8 mouse cellular contexts compared by ENCODE assay signal in genomic region chr17:42602829-42603784, GRCm38 (mm10). TPM values are rescaled to one million over a fixed set of nuclear protein-coding genes. Genes with fewer than 3 reads are reported as not detected.
DNase-seq lines count a peak whose midpoint lies in the region; ATAC-seq and TF ChIP-seq lines count a peak whose summit lies in the region.

No protein-coding gene starts in this region.

- DNase-seq in spleen, postnatal 10 days (ENCODE audit: low spot score in 2 of 2), result peak; percentile 3 to 41
- DNase-seq in spleen, adult 12 weeks (ENCODE audit: low spot score), result no peak
- peak; percentile 66 for DNase-seq in embryo, embryonic 11.5 days (ENCODE audit: low read depth, low spot score)
- DNase-seq in kidney, adult 2 months, result peak; percentile 68
- peak; percentile 80 for DNase-seq in left cerebral cortex, postnatal 4 days
- DNase-seq in stomach, postnatal 0 days (ENCODE audit: low spot score), result peak; percentile 77

- TF ChIP-seq CTCF in kidney, adult 2 months (conservative IDR thresholded peaks at IDR 0.05; ENCODE audit: insufficient read depth, insufficient read length, low read depth, low read length), result peak; percentile 96
- peak; percentile 98 for TF ChIP-seq CTCF in stomach, postnatal 0 days (IDR thresholded peaks at IDR 0.05; ENCODE audit: low read depth)

- no peaks in the 10 kb centered on the region for H3K4me1 ChIP-seq in kidney, adult 2 months (ENCODE audit: control insufficient read depth, insufficient read depth, low read length)
- 0 out of 2 replicates have a peak, but pooled peaks cover 2% of the 10 kb centered on the region for H3K4me1 ChIP-seq in midbrain, embryonic 15.5 days
- H3K4me1 ChIP-seq in stomach, postnatal 0 days (replicated peaks; ENCODE audit: control insufficient read depth, insufficient read depth), result no peaks in the 10 kb centered on the region

- H3K4me2 ChIP-seq in midbrain, embryonic 15.5 days, result no peak overlapping the region
- H3K4me2 ChIP-seq in stomach, postnatal 0 days (replicated peaks; ENCODE audit: low read depth), result no peak overlapping the region

- no peak overlapping the region for H3K27ac ChIP-seq in kidney, adult 2 months (ENCODE audit: insufficient read depth, low read depth, low read length)
- peak overlapping the region; percentile 39; the same call in 1 of the 2 replicates for H3K27ac ChIP-seq in midbrain, embryonic 15.5 days
- H3K27ac ChIP-seq in stomach, postnatal 0 days (replicated peaks), result no peak overlapping the region

- no peak overlapping the region for H3K4me3 ChIP-seq in kidney, adult 2 months (ENCODE audit: insufficient read depth, low read depth, low read length)
- no peak overlapping the region for H3K4me3 ChIP-seq in midbrain, embryonic 15.5 days
- no peak overlapping the region for H3K4me3 ChIP-seq in stomach, postnatal 0 days (ENCODE audit: low read depth, low read length)

- no peaks in the 10 kb centered on the region for H3K27me3 ChIP-seq in kidney, adult 2 months (replicated peaks; ENCODE audit: control insufficient read depth, insufficient read depth, low read length)
- H3K27me3 ChIP-seq in midbrain, embryonic 15.5 days (replicated peaks), result no peaks in the 10 kb centered on the region
- H3K27me3 ChIP-seq in stomach, postnatal 0 days (ENCODE audit: control insufficient read depth, insufficient read depth, low read length), result no peaks in the 10 kb centered on the region

- peak; percentile 96 for ATAC-seq in granulocyte monocyte progenitor cell, adult 5-6 weeks (replicated peaks; ENCODE audit: poor library complexity, severe bottlenecking)
- ATAC-seq in midbrain, embryonic 15.5 days (replicated peaks), result peak; percentile 95
- ATAC-seq in stomach, postnatal 0 days (ENCODE audit: low FRiP score, low TSS enrichment), result peak; percentile 57; the same call in 1 of the 2 replicates

- whole genome bisulfite sequencing in kidney, adult 2 months, result 26% methylated on average over 15 of the region's 15 CpGs
- 25% methylated on average over 15 of the region's 15 CpGs for WGBS in midbrain, embryonic 15.5 days
- 24% methylated on average over 15 of the region's 15 CpGs for WGBS in stomach, postnatal 0 days

- TF ChIP-seq EP300 in stomach, postnatal 0 days (optimal IDR thresholded peaks at IDR 0.05), result no peak

- no peak overlapping the region for H3K9ac ChIP-seq in midbrain, embryonic 15.5 days
- H3K9ac ChIP-seq in stomach, postnatal 0 days (ENCODE audit: low read length), result no peak overlapping the region

- H3K9me3 ChIP-seq in midbrain, embryonic 15.5 days, result no peaks in the 10 kb centered on the region
- no peaks in the 10 kb centered on the region for H3K9me3 ChIP-seq in stomach, postnatal 0 days (ENCODE audit: control insufficient read depth, low read length)

- intact Hi-C loops in left cerebral cortex, postnatal 4 days (cut with DNase I), result loop anchor here (5.0 to 10.0 kb wide), 2 partner anchors 288 to 1626 kb away; partner anchors contain the start of gene Ptchd4

- TF ChIP-seq POLR2A in kidney, adult 2 months (IDR thresholded peaks at IDR 0.05; ENCODE audit: low read depth, low read length), result no peak

- no peaks in the 10 kb centered on the region for H3K36me3 ChIP-seq in kidney, adult 2 months (ENCODE audit: control insufficient read depth, insufficient read depth, low read length)
- H3K36me3 ChIP-seq in midbrain, embryonic 15.5 days (replicated peaks), result no peaks in the 10 kb centered on the region
- H3K36me3 ChIP-seq in stomach, postnatal 0 days (ENCODE audit: control insufficient read depth, insufficient read depth, low read length), result no peaks in the 10 kb centered on the region

RNA-seq across cellular contexts. Expression of gene Opn5, which starts 8.1 kb away (rescaled TPM):
- not detected in 2 replicates for total RNA-seq in granulocyte monocyte progenitor cell, adult 5-6 weeks (2014; fragmentation: Nextera tagmentation)
- total RNA-seq in granulocyte monocyte progenitor cell, adult 5-6 weeks (2017), result not detected in 2 replicates
- not detected in 2 replicates for polyA plus RNA-seq in kidney, adult 2 months (2012; rRNA removed)
- total RNA-seq in left cerebral cortex, postnatal 4 days (2021), result not detected
- 0.22 and 0.37 TPM in 2 replicates for polyA plus RNA-seq in midbrain, embryonic 15.5 days (2015; fragmentation: Nextera tagmentation; extraction: Ambion mirVana)
- polyA plus RNA-seq in stomach, postnatal 0 days (2015; fragmentation: Nextera tagmentation; extraction: Ambion mirVana), result not detected in 2 replicates
